Mouse (Mus musculus) regulatory T cell (primary cell): ENCODE measurements around the gene Apbb1ip.

Experiments used
- in situ Hi-C: fragments of 300-600 bp; cut with MboI, MseI; formaldehyde crosslinking; loops from one replicate; pipeline ENCODE4 v1.15.1; 2025; ENCODE audit warnings: high pct_unique_total_duplicates

Apbb1ip gene

DNA sequence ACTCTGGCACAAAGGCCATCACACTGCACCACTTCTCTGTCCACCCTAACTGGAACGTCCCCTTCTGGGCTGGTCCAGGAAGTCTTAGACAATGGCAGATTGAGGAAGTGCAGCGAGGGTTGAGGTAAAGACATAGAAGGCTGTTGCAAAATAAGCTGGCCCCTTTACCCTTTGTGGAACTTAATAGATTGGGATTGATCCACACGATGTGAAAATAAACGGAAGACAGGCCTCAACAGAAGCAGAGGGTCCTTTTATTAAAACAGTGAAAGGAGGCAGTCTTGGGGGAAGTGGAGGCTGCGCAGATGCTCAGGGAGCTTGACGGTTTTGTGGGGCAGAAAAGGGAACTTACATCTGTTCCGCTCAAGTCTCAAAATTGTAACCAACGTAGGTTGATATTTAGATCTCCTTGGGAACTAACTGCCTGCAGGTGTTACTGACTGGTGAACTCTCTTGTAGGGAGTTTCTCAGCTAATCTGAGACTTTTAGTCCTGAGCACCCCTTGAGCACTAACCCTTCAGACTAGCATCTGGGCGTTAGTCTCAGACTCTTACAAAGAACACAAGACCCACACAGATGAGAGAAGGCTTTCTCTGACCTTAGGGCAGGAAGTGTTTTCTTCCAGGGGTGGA lies at the start of gene Apbb1ip:
Apbb1ip (plus strand) TSS at position 546 of the 632 bp plus-strand sequence.
- in situ Hi-C loops: loop anchor here (5.0 kb wide), 1 partner anchor 34 kb away; no protein-coding TSS in a partner anchor

- in situ Hi-C loops: no loop called here
These were observed 46.8 kb upstream of the Apbb1ip start for GRCm38 (mm10) chr2:22727113-22727512.

GRCm38 (mm10) chr2:22736134-22736533 lies 37.8 kb upstream of the Apbb1ip start:
- in situ Hi-C loops: no loop called here

GRCm38 (mm10) chr2:22739369-22739768 lies 34.5 kb upstream of the Apbb1ip start:
- in situ Hi-C loops: no loop called here

DNA sequence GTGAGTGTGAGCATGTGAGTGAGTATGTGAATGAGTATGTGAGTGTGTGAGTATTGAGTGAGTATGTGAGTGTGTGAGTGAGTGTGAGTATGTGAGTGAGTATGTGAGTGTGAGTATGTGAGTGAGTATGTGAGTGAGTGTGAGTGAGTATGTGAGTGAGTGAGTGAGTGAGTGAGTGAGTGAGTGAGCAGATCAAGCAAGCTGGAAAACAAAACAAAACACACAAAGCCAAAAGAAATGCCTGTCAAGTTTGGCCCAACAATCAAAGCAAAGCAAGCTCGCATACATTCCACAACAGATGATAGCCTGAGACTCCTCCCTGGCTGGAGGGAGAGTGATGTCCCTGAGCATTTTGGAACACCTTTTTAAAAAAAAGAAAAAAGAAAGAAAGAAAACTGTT lies 33.5 kb upstream of the Apbb1ip start:
- in situ Hi-C loops: no loop called here

DNA sequence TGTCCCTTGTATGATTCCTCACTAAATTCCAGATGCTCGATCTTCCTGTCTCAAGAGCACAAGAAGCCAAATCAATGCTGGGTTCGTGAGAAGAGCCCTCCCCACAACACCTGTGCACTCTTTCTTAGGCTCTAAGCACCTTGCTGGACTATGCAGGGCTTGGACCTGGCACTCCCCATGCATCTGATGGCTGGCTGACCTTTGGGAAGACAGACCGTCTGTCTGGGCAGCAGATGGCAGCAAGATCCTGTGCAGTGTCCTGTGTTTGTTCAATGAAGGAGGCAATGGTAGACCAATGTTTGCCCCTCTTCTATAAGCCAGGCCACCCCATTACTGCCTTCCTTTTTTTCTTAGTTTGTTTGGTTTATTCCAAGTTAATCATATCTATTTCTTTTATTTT lies 32.7 kb upstream of the Apbb1ip start:
- in situ Hi-C loops: no loop called here

DNA sequence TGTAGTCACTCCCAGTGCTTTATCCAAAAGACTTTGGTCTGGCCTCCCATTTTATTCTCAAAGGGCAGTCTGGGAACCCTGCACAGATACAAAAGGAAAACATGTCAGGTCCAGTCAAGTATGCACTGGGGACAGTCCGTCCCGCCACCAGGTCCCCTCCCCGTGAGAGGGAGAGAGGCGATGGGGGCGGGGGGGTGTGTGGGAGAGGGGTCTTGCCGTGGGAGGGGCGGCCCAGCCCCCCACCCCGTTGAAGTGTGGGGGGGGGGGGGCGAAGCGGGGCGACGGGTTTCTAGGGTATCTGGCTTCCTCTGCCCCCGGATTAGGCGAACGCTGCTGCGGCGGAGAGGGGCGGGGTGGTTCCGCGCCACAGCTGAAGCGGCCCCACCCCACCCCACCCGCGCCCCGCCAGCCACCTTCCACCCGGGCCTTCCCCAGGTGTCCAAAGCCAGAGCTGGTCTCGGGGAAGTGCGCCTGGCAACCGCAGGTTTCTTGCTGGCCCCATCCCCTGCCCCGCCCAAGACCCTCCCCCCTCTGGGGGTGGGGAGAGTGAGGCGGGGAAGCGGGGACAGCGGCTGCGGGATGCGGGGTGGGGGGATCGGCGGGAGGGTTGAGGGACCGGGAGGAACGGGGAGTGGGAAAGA lies 29.7 kb upstream of the Apbb1ip start:
- in situ Hi-C loops: no loop called here

DNA sequence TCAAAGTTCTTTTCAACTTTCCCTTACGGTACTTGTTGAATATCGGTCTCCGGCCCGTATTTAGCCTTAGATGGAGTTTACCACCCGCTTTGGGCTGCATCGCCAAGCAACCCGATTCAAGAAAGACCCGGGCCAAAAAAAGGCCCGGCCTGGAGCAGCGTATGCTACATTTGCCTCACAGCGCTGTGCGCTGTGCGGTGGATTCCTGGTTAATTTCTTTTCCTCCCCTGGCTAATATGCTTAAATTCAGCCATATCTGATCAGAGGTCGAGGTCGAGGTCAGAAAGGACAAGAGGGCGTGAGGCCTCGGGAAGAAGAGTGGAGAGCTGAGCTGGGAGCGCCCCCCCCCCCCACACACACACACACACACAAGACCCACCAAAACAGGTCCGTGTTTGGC lies 29.0 kb upstream of the Apbb1ip start:
- in situ Hi-C loops: no loop called here

DNA sequence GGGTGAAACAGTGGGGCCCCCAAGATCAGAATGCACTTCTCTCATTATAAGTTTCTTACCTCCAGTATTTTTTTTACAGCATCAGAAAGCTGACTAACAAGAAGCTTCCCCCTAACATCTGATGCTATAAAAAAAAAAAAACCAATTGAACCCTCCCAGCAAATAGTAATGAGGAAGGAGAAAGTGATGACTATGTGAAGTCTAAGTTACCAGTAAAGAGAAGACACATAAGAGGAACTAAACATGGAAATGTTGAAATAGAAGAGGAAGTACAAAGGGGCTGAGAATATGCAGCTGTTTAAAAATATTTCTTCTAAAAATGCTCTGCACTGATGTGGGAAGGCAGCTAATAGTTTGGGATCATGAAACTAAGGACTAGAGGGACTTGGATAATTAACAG lies 27.1 kb upstream of the Apbb1ip start:
- in situ Hi-C loops: no loop called here

DNA sequence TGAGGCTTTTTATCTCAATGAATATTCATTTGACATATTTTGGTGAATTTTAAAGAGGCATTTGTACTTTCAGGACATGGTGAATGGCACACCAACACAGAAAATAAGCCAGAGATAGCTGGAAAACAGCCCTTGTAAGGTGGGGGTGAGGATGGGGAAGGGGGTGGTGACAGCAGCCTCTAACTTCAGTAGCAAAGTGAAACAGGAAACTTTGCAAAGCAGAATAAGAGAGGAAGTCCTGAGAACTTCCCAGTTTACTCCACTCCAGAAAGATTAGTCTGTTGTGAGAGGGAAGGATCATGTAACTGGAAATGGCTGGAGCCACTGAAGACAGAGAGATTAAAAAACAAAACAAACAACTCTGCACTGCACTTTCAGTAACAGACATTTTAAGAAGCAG lies 26.0 kb upstream of the Apbb1ip start:
- in situ Hi-C loops: no loop called here

GRCm38 (mm10) chr2:22749761-22750160 lies 24.1 kb upstream of the Apbb1ip start:
- in situ Hi-C loops: no loop called here

DNA sequence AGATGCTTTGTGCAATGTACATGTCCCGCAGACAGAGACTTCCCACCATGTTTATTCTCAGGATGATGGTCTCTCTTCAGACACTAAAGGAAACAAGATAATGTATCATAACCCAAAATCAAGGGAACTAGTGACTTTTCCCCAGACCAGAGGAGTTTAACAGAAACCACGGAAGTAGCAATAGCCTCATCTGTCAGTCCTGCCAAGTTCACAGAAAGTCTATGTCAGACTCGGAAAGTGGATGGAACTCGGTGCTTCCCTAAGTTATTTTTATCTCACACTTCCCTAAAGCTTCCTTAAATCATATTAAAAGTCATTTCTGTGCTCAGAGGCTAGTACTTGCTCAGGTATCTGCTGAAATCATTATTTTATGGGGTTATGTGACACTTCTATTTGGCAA lies 21.4 kb upstream of the Apbb1ip start:
- in situ Hi-C loops: no loop called here

- in situ Hi-C loops: no loop called here
These were observed 20.3 kb upstream of the Apbb1ip start for GRCm38 (mm10) chr2:22753461-22754075.

GRCm38 (mm10) chr2:22754222-22754824 lies 19.6 kb upstream of the Apbb1ip start:
- in situ Hi-C loops: no loop called here

- in situ Hi-C loops: no loop called here
These were observed 18.3 kb upstream of the Apbb1ip start for GRCm38 (mm10) chr2:22755561-22755960.

- in situ Hi-C loops: no loop called here
These were observed 15.5 kb upstream of the Apbb1ip start for GRCm38 (mm10) chr2:22758310-22758972.

GRCm38 (mm10) chr2:22760452-22760851 lies 13.4 kb upstream of the Apbb1ip start:
- in situ Hi-C loops: no loop called here

DNA sequence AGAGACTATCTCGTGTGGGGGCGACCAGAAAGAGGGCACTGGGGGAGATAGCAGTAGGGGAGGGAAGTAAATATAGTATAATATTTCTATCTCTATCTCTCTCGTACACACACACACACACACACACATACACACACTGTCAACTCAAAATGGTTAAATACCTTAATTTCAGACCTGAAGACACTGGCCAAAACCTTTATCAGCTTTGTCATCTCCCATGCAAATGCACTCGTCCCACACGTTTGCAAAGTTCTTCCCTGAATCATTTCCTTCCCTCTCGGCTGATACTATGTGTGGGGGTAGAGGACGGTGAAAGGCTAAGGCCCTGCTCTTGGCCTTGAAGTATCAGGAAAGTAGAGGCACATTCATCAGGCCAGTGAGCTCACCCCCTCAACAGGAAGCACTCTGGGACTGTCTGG lies 12.8 kb upstream of the Apbb1ip start:
- in situ Hi-C loops: no loop called here

- in situ Hi-C loops: loop anchor here (5.0 kb wide), 1 partner anchor 102 kb away; no protein-coding TSS in a partner anchor
These were observed 9.0 kb upstream of the Apbb1ip start for GRCm38 (mm10) chr2:22764774-22765387.

DNA sequence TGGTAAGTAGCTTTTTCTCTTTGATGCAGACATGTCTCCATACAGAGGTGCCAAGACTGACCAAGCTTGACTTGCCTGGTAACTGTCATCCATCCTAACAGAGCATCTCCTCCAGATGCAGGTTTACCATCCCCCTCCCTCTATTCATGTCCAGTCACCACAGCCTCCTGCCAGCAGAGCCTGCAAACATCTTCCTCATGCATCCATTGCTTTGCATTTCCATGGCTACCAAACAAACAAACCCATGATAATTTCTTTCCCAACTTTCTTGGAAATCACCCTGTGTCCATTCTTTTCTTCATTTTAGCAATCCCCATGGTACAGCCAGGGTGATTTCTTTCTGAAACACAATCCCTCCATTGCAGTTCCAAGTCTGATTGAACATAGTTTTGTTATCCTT lies 2.6 kb upstream of the Apbb1ip start:
- in situ Hi-C loops: loop anchor here (5.0 kb wide), 1 partner anchor 36 kb away; no protein-coding TSS in a partner anchor

GRCm38 (mm10) chr2:22774181-22774751 lies 372 bp downstream of the Apbb1ip start:
- in situ Hi-C loops: loop anchor here (5.0 kb wide), 1 partner anchor 33 kb away; no protein-coding TSS in a partner anchor
